Mouse (Mus musculus): Measurements from ENCODE around the gene Cdkn1b.

Gene Cdkn1b

GRCm38 (mm10) chr6:134920190-134921013 is at the start of gene Cdkn1b:
Gene Cdkn1b, plus strand, starts transcription at chr6:134920401.
- peak; percentile 97 for DNase-seq

DNA sequence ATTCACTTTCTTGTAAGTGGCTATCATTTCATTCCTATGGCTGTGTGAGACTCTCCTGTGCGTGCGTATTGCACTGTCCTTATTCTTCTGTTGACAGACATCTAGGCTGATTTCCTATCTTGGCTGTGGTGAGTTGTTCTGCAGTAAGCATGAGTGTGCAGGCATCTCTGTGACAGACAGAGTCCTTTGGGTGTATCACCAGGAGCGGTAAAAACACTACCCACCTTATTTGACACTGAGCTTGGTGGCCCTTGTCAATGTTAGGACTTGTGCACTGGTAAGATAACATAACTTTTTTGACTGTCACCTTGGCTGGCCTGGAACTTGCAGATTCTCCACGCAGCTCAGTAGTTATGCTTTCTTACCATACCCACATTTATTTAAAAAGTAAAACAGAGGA is 49.3 kb upstream of the Cdkn1b start:
- no peak for DNase-seq

GRCm38 (mm10) chr6:134872236-134872635 is 48.0 kb upstream of the Cdkn1b start:
- DNase-seq: no peak

DNA sequence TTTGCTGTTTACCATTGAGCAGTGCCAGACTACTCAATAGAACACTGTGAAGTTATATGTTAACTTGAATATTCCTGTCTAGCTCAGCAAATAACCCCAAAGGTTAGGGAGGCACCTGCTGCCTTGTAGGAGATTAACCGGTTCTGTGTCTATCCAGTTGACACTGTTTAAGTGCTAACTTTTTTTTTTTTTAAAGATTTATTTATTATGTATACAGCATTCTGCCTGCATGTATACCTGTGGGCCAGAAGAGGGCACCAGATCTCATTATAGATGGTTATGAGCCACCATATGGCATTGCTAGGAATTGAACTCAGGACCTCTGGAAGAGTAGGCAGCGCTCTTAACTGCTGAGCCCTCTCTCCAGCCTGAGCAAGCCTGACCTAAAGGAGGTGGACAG is 47.2 kb upstream of the Cdkn1b start:
- no peak for DNase-seq

GRCm38 (mm10) chr6:134876795-134877194 is 43.4 kb upstream of the Cdkn1b start:
- peak; percentile 54 for DNase-seq

- DNase-seq: no peak
These were observed 42.9 kb upstream of the Cdkn1b start for GRCm38 (mm10) chr6:134877276-134877675.

- DNase-seq: no peak
These were observed 42.3 kb upstream of the Cdkn1b start for GRCm38 (mm10) chr6:134877892-134878291.

DNA sequence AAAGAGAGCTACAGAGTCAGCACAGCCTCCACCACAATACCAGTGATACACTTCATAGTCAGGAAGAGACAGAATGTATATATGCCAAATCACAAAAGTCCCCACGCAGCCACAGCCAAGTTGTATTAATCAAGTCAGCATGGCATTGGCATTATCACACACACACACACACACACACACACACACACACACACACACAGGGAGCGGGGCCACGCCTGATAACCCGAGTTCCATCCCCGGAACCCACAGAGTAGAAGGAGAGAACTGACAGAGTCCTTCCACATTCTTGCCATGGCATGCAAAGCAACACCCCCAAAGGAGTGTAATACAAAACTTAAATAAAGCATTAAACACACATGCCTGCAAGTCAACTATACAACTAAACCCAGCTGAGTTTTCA is 40.6 kb upstream of the Cdkn1b start:
- DNase-seq: no peak

- no peak for DNase-seq
These were observed 40.2 kb upstream of the Cdkn1b start for GRCm38 (mm10) chr6:134880046-134880445.

DNA sequence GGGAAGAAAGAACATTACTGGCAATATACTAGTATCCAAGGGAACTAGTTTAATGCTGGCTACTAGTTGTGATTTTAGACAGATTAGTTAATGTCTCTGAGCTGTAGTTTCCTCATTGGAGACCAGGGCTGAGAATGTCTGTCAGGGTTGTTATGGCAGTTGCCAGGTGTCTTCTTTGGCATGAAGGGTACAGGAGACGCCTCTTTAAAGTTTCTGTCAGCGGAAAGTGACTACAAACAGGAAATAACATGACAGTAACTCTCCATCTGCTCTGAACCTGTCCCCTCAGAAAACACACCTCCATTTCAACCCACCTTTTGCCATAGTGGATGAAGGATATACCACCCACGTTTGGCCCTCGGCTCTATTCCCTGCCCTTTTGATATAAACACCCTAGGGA is 36.5 kb upstream of the Cdkn1b start:
- no peak for DNase-seq

DNA sequence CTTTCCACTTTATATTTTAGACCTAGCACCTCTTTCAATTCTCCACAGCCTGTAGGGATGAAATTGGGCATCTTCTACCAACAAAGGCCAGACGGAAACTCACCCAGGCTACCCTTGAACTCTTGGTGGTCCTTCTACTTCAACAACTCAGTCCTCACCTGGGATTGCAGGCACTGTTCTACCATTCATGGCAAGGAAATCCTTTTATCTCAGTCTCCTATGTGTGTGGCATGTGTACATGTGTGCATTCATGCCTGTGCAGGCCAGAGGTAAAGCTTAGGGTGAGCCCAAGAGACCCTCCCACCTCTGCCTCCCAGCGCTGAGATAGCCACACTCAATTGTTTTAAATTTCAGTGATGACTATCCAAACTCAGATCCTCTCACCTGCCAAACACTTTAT is 34.7 kb upstream of the Cdkn1b start:
- no peak for DNase-seq

- no peak for DNase-seq
These were observed 33.7 kb upstream of the Cdkn1b start for GRCm38 (mm10) chr6:134886475-134886874.

- peak; percentile 22 for DNase-seq
These were observed 33.2 kb upstream of the Cdkn1b start for GRCm38 (mm10) chr6:134887008-134887407.

GRCm38 (mm10) chr6:134887711-134888449 is 32.3 kb upstream of the Cdkn1b start:
- DNase-seq: peak; percentile 93

- peak; percentile 70 for DNase-seq
These were observed 31.6 kb upstream of the Cdkn1b start for GRCm38 (mm10) chr6:134888563-134889017.

DNA sequence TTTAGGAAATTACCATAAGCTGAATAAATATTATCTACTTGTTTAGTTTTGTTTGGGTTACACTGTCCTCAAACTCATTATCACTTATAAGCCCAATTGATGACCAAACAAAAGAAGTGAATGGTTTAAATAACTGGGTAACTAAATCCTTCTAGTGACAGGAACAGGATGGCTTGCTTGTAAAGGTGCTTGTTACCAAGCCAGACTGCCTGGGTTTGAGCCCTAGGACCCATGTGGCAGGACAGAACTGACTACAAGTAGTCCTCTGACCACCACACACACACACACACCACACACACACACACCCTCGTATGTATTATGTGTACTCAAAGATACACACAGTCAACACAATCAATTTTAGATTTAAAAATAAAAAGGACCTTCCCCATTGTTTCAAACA is 30.4 kb upstream of the Cdkn1b start:
- DNase-seq: no peak

DNA sequence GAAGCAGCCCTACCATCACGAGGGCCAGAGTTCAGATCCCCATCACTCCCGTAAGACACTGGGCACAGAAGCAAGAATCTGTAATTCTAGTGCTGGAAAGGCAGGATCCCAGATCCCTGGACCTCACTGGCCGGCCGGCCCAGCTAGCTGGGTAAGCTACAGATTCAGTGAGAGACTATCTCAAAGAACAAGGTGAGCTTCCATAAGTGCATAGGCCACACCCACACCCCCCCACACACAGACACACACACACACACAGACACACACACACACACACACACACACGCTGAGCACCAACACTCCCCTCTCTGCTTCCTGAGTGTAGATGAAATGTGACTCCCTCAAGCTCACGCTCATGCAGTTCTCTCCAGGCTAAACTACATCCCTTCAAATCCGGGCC is 29.8 kb upstream of the Cdkn1b start:
- no peak for DNase-seq

GRCm38 (mm10) chr6:134896570-134897436 is 23.4 kb upstream of the Cdkn1b start:
- DNase-seq: peak; percentile 7

DNA sequence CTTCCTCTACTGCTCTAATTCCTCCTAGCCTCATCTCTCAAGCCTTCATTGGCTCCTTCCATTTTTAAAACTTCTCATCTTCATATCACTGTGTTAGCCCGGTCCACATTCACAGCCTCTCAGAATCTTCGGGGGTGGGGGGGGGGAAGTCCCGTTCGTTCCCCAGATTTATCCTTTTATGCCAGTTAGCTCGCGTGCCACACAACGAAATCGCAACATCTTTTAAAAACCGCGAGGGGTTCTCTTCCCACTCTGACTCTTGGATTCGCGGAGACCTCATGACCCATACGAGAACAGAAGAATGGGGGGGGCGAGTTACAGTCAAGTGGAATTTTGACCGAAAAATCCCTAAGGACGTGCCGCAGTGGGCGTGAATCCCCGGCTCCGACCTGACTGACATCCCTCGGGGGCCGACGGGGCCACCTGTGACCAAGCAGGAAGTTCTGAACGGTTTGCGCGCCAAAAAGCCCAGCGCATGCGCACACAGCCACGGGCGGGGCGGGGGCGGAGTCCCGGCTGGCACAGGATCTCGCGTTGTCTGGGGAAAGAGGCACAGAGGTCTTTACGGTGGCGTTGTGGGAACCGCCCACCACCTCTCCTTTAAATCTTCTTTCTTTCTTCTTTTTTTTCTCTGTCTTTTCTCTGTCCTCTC is 22.6 kb upstream of the Cdkn1b start:
- DNase-seq: peak; percentile 95

- DNase-seq: peak; percentile 97
These were observed 21.9 kb upstream of the Cdkn1b start, which contains the start of gene Gpr19 for GRCm38 (mm10) chr6:134898095-134898965. Gene Gpr19, minus strand, starts transcription at chr6:134898578.

DNA sequence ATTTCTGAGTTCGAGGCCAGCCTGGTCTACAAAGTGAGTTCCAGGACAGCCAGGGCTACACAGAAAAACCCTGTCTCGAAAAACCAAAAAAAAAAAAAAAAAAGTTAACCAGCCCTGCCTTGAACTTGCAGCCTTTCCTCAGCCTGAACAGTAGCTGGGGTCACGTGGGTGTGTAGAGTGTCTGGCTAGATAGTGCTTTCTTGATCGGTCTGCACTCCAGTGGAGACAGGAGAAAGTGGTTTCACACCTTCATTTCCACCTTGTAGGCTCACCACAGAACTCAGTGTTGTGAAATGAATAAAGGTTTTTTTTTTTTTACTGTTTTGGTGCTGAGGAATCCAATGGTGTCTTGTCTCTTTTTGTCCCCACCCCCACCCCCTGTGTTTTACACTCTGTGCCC is 16.8 kb upstream of the Cdkn1b start:
- DNase-seq: no peak
